In genomic region chr2:155030831-155031230, GRCm38 (mm10) we compare ENCODE assay signal across 19 mouse cellular contexts. TPM values are rescaled to one million over a fixed set of nuclear protein-coding genes. Genes with fewer than 3 reads are reported as not detected.
DNase-seq lines count a peak whose midpoint lies in the region; TF ChIP-seq lines count a peak whose summit lies in the region.
"Had no signal": no experiment of that assay in that cellular context is flagged by ENCODE, and none has a peak within 500 bp of the region (broad histone marks: within the 10 kb centered on the region; RNA-seq: fewer than 3 reads in every experiment).

No protein-coding gene starts in this region.

- no peaks in the 10 kb centered on the region for H3K27me3 ChIP-seq in testis, adult 2 months (ENCODE audit: control insufficient read depth, insufficient read depth, low read length)
- H3K27me3 ChIP-seq: embryonic facial prominence, embryonic 12.5 days; forebrain, embryonic 15.5 days; hindbrain, embryonic 12.5 days; intestine, embryonic 15.5 days had no signal

- peaks cover 2% of the 10 kb centered on the region; the same call in 1 of the 2 replicates for H3K4me1 ChIP-seq in testis, adult 2 months (ENCODE audit: control insufficient read depth, insufficient read depth, low read length)
- H3K4me1 ChIP-seq: embryonic facial prominence, embryonic 12.5 days; hindbrain, embryonic 12.5 days had no signal

- H3K4me3 ChIP-seq in testis, adult 2 months (ENCODE audit: control insufficient read depth, low read depth, low read length), result peak overlapping the region; percentile 33
- H3K4me3 ChIP-seq: embryonic facial prominence, embryonic 12.5 days; forebrain, embryonic 15.5 days; heart, embryonic 10.5 days; hindbrain, embryonic 12.5 days; intestine, embryonic 15.5 days had no signal

- DNase-seq in cerebellum, postnatal 14 days, result peak; percentile 22 to 49
- DNase-seq in cerebellum, adult 9-11 months, result no peak
- peak; percentile 50 for DNase-seq in left cerebral cortex, postnatal 4 days
- DNase-seq in left cerebral cortex, adult 9 months (ENCODE audit: low spot score in 2 of 2), result no peak
- DNase-seq in testis, postnatal 10 days (ENCODE audit: low spot score), result no peak
- DNase-seq: adrenal gland, adult 8-10 months; cerebellum, adult 18-20 months; cerebellum, postnatal 25 days; heart, adult 18-20 months; heart, postnatal 10 days; heart, postnatal 4 days had no signal

- no peak overlapping the region for H3K27ac ChIP-seq in testis, adult 2 months (ENCODE audit: control insufficient read depth, insufficient read depth, low read depth, low read length)
- H3K27ac ChIP-seq: embryonic facial prominence, embryonic 12.5 days; forebrain, embryonic 15.5 days; heart, embryonic 10.5 days; hindbrain, embryonic 12.5 days; intestine, embryonic 15.5 days had no signal

- no peak for TF ChIP-seq CTCF in testis, adult 2 months (IDR thresholded peaks at IDR 0.05; ENCODE audit: control insufficient read depth, insufficient read depth, insufficient replicate concordance, low read depth, low read length)

- H3K36me3 ChIP-seq in testis, adult 2 months (ENCODE audit: control insufficient read depth, insufficient read depth, low read length), result no peaks in the 10 kb centered on the region
- H3K36me3 ChIP-seq: embryonic facial prominence, embryonic 12.5 days; forebrain, embryonic 15.5 days; G1E; heart, embryonic 10.5 days; hindbrain, embryonic 12.5 days; intestine, embryonic 15.5 days had no signal

- no peak for TF ChIP-seq POLR2A in testis, adult 2 months (IDR thresholded peaks at IDR 0.05; ENCODE audit: control insufficient read depth, low read depth, low read length)

- intact Hi-C loops in left cerebral cortex, postnatal 4 days (cut with DNase I), result no loop called here

RNA-seq across cellular contexts. Expression of gene Gm14226, which starts 12.8 kb away (rescaled TPM):
- total RNA-seq in left cerebral cortex, postnatal 4 days (2021), result under 1 TPM; 0.24 to 0.30 TPM
- polyA plus RNA-seq in testis, adult 2 months (2012; rRNA removed), result 42.6 and 58.7 TPM in 2 replicates
- total RNA-seq: gastrocnemius, postnatal 4 days had no signal
- polyA plus RNA-seq: G1E had no signal

RNA-seq across cellular contexts. Expression of gene Ahcy, which starts 43.5 kb away (rescaled TPM):
- 10 to 100 TPM; 22.0 to 23.0 TPM for total RNA-seq in left cerebral cortex, postnatal 4 days (2021)
- polyA plus RNA-seq in testis, adult 2 months (2012; rRNA removed), result 28.3 and 30.3 TPM in 2 replicates

Comparison
In these comparisons a context has a peak if more than half of its experiments do, and no peak if none do; other contexts are left out.
1. DNase-seq: peak in cerebellum, postnatal 14 days (2 of 2) and left cerebral cortex, postnatal 4 days (single experiment); none in cerebellum, adult 9-11 months (single experiment), left cerebral cortex, adult 9 months (0 of 2) and testis, postnatal 10 days (single experiment).